12 mouse cellular contexts compared by ENCODE assay signal in genomic region chr7:101537541-101537940, GRCm38 (mm10). TPM values are rescaled to one million over a fixed set of nuclear protein-coding genes. Genes with fewer than 3 reads are reported as not detected.
A peak's percentile ranks its signal among the peaks of the same experiment; 100 is the strongest.
DNase-seq lines count a peak whose midpoint lies in the region; TF ChIP-seq lines count a peak whose summit lies in the region.
"Had no signal": no experiment of that assay in that cellular context is flagged by ENCODE, and none has a peak within 500 bp of the region (broad histone marks: within the 10 kb centered on the region; RNA-seq: fewer than 3 reads in every experiment).

No protein-coding gene starts in this region.

- H3K27me3 ChIP-seq in CH12.LX (replicated peaks) (peaks cover 61% of the 10 kb centered on the region), myocyte (ENCODE audit: control insufficient read depth, insufficient read depth, insufficient read length) (peaks cover 6% of the 10 kb centered on the region)
- H3K27me3 ChIP-seq: embryonic facial prominence, embryonic 12.5 days; lung, embryonic 15.5 days had no signal

- dilution Hi-C loops in CH12.LX (cut with MboI; ENCODE audit: extremely low pct_ligation_motif_present, extremely low pct_unique_long_range_greater_than_20kb, low sequenced_read_pairs), result no loop called here

- TF ChIP-seq POLR2A in CH12.LX (IDR thresholded peaks at IDR 0.05; ENCODE audit: low read depth, low read length) (no peak), myocyte (IDR thresholded peaks at IDR 0.05; ENCODE audit: insufficient read length, low read depth) (no peak)
- no peak for TF ChIP-seq POLR2A in bone marrow macrophage, adult 2 months (IDR thresholded peaks at IDR 0.05; ENCODE audit: borderline replicate concordance, low read depth, low read length)

- H3K9me3 ChIP-seq in CH12.LX (replicated peaks; ENCODE audit: low read length), result no peaks in the 10 kb centered on the region
- H3K9me3 ChIP-seq: embryonic facial prominence, embryonic 12.5 days; lung, embryonic 15.5 days had no signal

- H3K4me2 ChIP-seq in CH12.LX (ENCODE audit: insufficient read depth, low read depth, poor library complexity, severe bottlenecking) (peak overlapping the region; percentile 96), myocyte (ENCODE audit: low read depth) (peak overlapping the region; percentile 79)
- H3K4me2 ChIP-seq: embryonic facial prominence, embryonic 12.5 days; lung, embryonic 15.5 days had no signal

- no peak for TF ChIP-seq RAD21 in CH12.LX (IDR thresholded peaks at IDR 0.05; ENCODE audit: low read depth, low read length)

- DNase-seq in left cerebral cortex, adult 2 months (ENCODE audit: extremely low spot score in 1 of 2, low spot score in 2 of 2), result peak in 1 of 2 experiments; percentile 35
- DNase-seq in left cerebral cortex, adult 11 months (ENCODE audit: low spot score), result no peak
- no peak for DNase-seq in CH12.LX (ENCODE audit: extremely low read depth)
- no peak for DNase-seq in layer of hippocampus, postnatal 14 days (ENCODE audit: low spot score in 2 of 2)
- no peak for DNase-seq in cerebellum, postnatal 14 days
- DNase-seq: kidney, adult 8-10 months had no signal

- H3K27ac ChIP-seq in left cerebral cortex, adult 2 months, result peak overlapping the region; percentile 80
- H3K27ac ChIP-seq in CH12.LX (ENCODE audit: insufficient read depth, low read depth), result no peak overlapping the region
- peak overlapping the region; percentile 22 for H3K27ac ChIP-seq in bone marrow macrophage, adult 2 months (ENCODE audit: insufficient read depth, low read depth, low read length)
- H3K27ac ChIP-seq: embryonic facial prominence, embryonic 12.5 days; lung, embryonic 15.5 days had no signal

- H3K79me2 ChIP-seq in CH12.LX (replicated peaks; ENCODE audit: control insufficient read depth, extremely low read depth, insufficient read depth, poor library complexity, severe bottlenecking) (no peaks in the 10 kb centered on the region), myocyte (ENCODE audit: control insufficient read depth, insufficient read depth) (no peaks in the 10 kb centered on the region)

- no peak overlapping the region for H3ac ChIP-seq in myocyte (ENCODE audit: control insufficient read depth, insufficient read length)

- H3K36me3 ChIP-seq in CH12.LX (replicated peaks in 1 of 2; ENCODE audit: control insufficient read depth in 1 of 2, insufficient read depth in 1 of 2, low read length in 1 of 2) (no peaks in the 10 kb centered on the region), myocyte (ENCODE audit: control insufficient read depth, insufficient read depth) (no peaks in the 10 kb centered on the region)
- H3K36me3 ChIP-seq: embryonic facial prominence, embryonic 12.5 days; lung, embryonic 15.5 days had no signal

- peaks cover 0 to 10% of the 10 kb centered on the region in 2 experiments; a peak in 2 of 4 replicates for H3K4me1 ChIP-seq in CH12.LX (ENCODE audit: control insufficient read depth in 1 of 2, insufficient read depth in 2 of 2)
- peaks cover 16% of the 10 kb centered on the region for H3K4me1 ChIP-seq in bone marrow macrophage, adult 2 months (ENCODE audit: control insufficient read depth, insufficient read depth, low read length)
- H3K4me1 ChIP-seq: embryonic facial prominence, embryonic 12.5 days; lung, embryonic 15.5 days had no signal

- in situ Hi-C loops in CH12.LX (cut with MboI; ENCODE audit: low pct_ligation_motif_present, low pct_unique_long_range_greater_than_20kb, low sequenced_read_pairs), result no loop called here

- TF ChIP-seq CTCF in left cerebral cortex, adult 2 months (IDR thresholded peaks at IDR 0.05), result no peak
- no peak for TF ChIP-seq CTCF in CH12.LX (conservative IDR thresholded peaks at IDR 0.05 in 1 of 2, IDR thresholded peaks at IDR 0.05 in 1 of 2; ENCODE audit: low read depth in 2 of 2, low read length in 2 of 2)
- no peak for TF ChIP-seq CTCF in bone marrow macrophage, adult 2 months (IDR thresholded peaks at IDR 0.05; ENCODE audit: low read depth, low read length)

- intact Hi-C loops in left cerebral cortex, adult 2 months (cut with DNase I), result no loop called here

- no peak overlapping the region for H3K9ac ChIP-seq in CH12.LX (ENCODE audit: insufficient read depth, low read depth)
- H3K9ac ChIP-seq: embryonic facial prominence, embryonic 12.5 days; lung, embryonic 15.5 days had no signal

- no peak overlapping the region for H3K4me3 ChIP-seq in left cerebral cortex, adult 2 months
- H3K4me3 ChIP-seq in CH12.LX (replicated peaks in 1 of 3; ENCODE audit: low read depth in 2 of 3, low read length in 2 of 3, poor library complexity in 1 of 3) (peak overlapping the region in 2 of 3 experiments; percentile 15 to 20), myocyte (no peak overlapping the region)
- H3K4me3 ChIP-seq in bone marrow macrophage, adult 2 months (ENCODE audit: insufficient read depth, low read length), result peak overlapping the region; percentile 48
- H3K4me3 ChIP-seq: embryonic facial prominence, embryonic 12.5 days; lung, embryonic 15.5 days had no signal

- TF ChIP-seq EP300 in CH12.LX (IDR thresholded peaks at IDR 0.05; ENCODE audit: low read length), result no peak

TF ChIP-seq in CH12.LX, 34 proteins besides CTCF, POLR2A, EP300 and RAD21:
- TF ChIP-seq MAZ (IDR thresholded peaks at IDR 0.05; ENCODE audit: low read depth, low read length), result no peak
- TF ChIP-seq POLR2AphosphoS2 (IDR thresholded peaks at IDR 0.05; ENCODE audit: low read depth, low read length), result no peak
- TF ChIP-seq HCFC1 (IDR thresholded peaks at IDR 0.05; ENCODE audit: low read depth, low read length), result no peak
- no peak for TF ChIP-seq TCF12 (IDR thresholded peaks at IDR 0.05; ENCODE audit: low read depth, low read length)
- no peak for TF ChIP-seq BHLHE40 (IDR thresholded peaks at IDR 0.05; ENCODE audit: low read depth, low read length)
- TF ChIP-seq CHD2 (IDR thresholded peaks at IDR 0.05; ENCODE audit: low read length), result no peak
- no peak for TF ChIP-seq KAT2A (IDR thresholded peaks at IDR 0.05; ENCODE audit: insufficient replicate concordance, low read length)
- TF ChIP-seq IRF4 (IDR thresholded peaks at IDR 0.05; ENCODE audit: low read depth, low read length), result no peak

TF ChIP-seq in myocyte, 11 proteins besides CTCF, POLR2A, EP300 and RAD21:
- TF ChIP-seq REST (IDR thresholded peaks at IDR 0.05; ENCODE audit: insufficient read depth, insufficient read length) (no peak), CEBPB (IDR thresholded peaks at IDR 0.05; ENCODE audit: insufficient read depth, poor library complexity, severe bottlenecking) (no peak), POLR2AphosphoS2 (IDR thresholded peaks at IDR 0.05; ENCODE audit: insufficient read length, low read depth) (no peak), USF1 (IDR thresholded peaks at IDR 0.05; ENCODE audit: low read depth) (no peak)

RNA-seq across cellular contexts. Expression of gene Art2b, which starts 47.9 kb away (rescaled TPM):
- not detected for total RNA-seq in left cerebral cortex, adult 2 months (2021)
- total RNA-seq in CH12.LX (2012; rRNA removed) (not detected in 2 replicates), CH12.LX (2014; rRNA removed) (not detected in 2 replicates)
- polyA plus RNA-seq in CH12.LX (2012; ENCODE audit: insufficient read length, low read depth) (not detected in 2 replicates), myocyte (2012; fragmentation: generic; extraction: Trizol) (not detected)
- not detected in 2 replicates for polyA plus RNA-seq in bone marrow macrophage, adult 2 months (2012; ENCODE audit: insufficient read depth, insufficient read length, missing spikeins)
- total RNA-seq in layer of hippocampus, postnatal 14 days (2021), result not detected
- total RNA-seq: left cerebral cortex, postnatal 36 days had no signal
- polyA plus RNA-seq: embryonic facial prominence, embryonic 12.5 days; heart, embryonic 14.5 days; lung, embryonic 15.5 days had no signal

Comparison
In these comparisons a context has a peak if more than half of its experiments do, and no peak if none do; other contexts are left out.
1. H3K4me3 ChIP-seq: peak in CH12.LX (2 of 3) and bone marrow macrophage, adult 2 months (single experiment); none in left cerebral cortex, adult 2 months (single experiment) and myocyte (single experiment).